Mouse (Mus musculus): Measurements from ENCODE around the gene Pdlim3.

- TF ChIP-seq CTCF (IDR thresholded peaks at IDR 0.05; ENCODE audit: insufficient read depth, low read length): no peak
- no peak for TF ChIP-seq POLR2A (IDR thresholded peaks at IDR 0.05; ENCODE audit: borderline replicate concordance, extremely low read depth, low read depth, low read length)
Measured at GRCm38 (mm10) chr8:45950622-45951021, 65.4 kb downstream of the Pdlim3 start.
